ENCODE assay signal across 14 mouse cellular contexts in genomic region chr14:76033221-76033637, GRCm38 (mm10). TPM values are rescaled to one million over a fixed set of nuclear protein-coding genes. Genes with fewer than 3 reads are reported as not detected.
DNase-seq lines count a peak whose midpoint lies in the region; ATAC-seq and TF ChIP-seq lines count a peak whose summit lies in the region.
"Had no signal": no experiment of that assay in that cellular context is flagged by ENCODE, and none has a peak within 500 bp of the region (broad histone marks: within the 10 kb centered on the region; RNA-seq: fewer than 3 reads in every experiment).

No protein-coding gene starts in this region.

- no peaks in the 10 kb centered on the region for H3K27me3 ChIP-seq in forebrain, embryonic 11.5 days (ENCODE audit: control insufficient read depth, insufficient read depth, low read length)
- no peaks in the 10 kb centered on the region for H3K27me3 ChIP-seq in hindbrain, postnatal 0 days (ENCODE audit: insufficient read depth, low read length)

- no peaks in the 10 kb centered on the region for H3K9me3 ChIP-seq in forebrain, embryonic 11.5 days (ENCODE audit: control insufficient read depth, low read length)
- H3K9me3 ChIP-seq in hindbrain, postnatal 0 days (ENCODE audit: low read length), result no peaks in the 10 kb centered on the region
- H3K9me3 ChIP-seq: heart, embryonic 10.5 days had no signal

- no peak for TF ChIP-seq POLR2A in cortical plate, adult 2 months (IDR thresholded peaks at IDR 0.05; ENCODE audit: extremely low read depth, insufficient read depth, low read length)

- no peak for TF ChIP-seq CTCF in cortical plate, adult 2 months (IDR thresholded peaks at IDR 0.05; ENCODE audit: extremely low read depth, insufficient read depth, low read length)
- TF ChIP-seq CTCF in hindbrain, postnatal 0 days (IDR thresholded peaks at IDR 0.05; ENCODE audit: low read depth), result no peak

- H3K4me2 ChIP-seq in forebrain, embryonic 11.5 days (ENCODE audit: low read depth, low read length, severe bottlenecking), result peak overlapping the region; percentile 26; the same call in 1 of the 2 replicates
- peak overlapping the region; percentile 33 for H3K4me2 ChIP-seq in hindbrain, postnatal 0 days (ENCODE audit: low read depth, low read length)

- WGBS in forebrain, embryonic 11.5 days, result 3% methylated on average over 7 of the region's 7 CpGs
- WGBS in hindbrain, postnatal 0 days, result 6% methylated on average over 7 of the region's 7 CpGs

- no peak overlapping the region for H3K4me3 ChIP-seq in cortical plate, adult 2 months (ENCODE audit: insufficient read depth, low read length)
- H3K4me3 ChIP-seq in forebrain, embryonic 11.5 days (ENCODE audit: low read depth, low read length), result no peak overlapping the region
- no peak overlapping the region for H3K4me3 ChIP-seq in hindbrain, postnatal 0 days (ENCODE audit: low read length)
- H3K4me3 ChIP-seq: heart, embryonic 10.5 days; left cerebral cortex, adult 2 months; myocyte had no signal

- peak; percentile 68 for DNase-seq in forebrain, embryonic 11.5 days (ENCODE audit: low spot score)
- DNase-seq in hindbrain, postnatal 0 days (ENCODE audit: low spot score), result peak; percentile 69
- DNase-seq in neural tube, embryonic 10.5 days (ENCODE audit: extremely low spot score, low spot score), result peak; percentile 17
- DNase-seq in spleen, postnatal 36 days (ENCODE audit: low spot score in 2 of 2), result no peak
- DNase-seq in frontal cortex, adult 2 months (ENCODE audit: extremely low spot score in 1 of 2, low spot score in 1 of 2), result no peak
- DNase-seq in heart, adult 8-10 months (ENCODE audit: low spot score), result no peak
- DNase-seq in adrenal gland, adult (ENCODE audit: inconsistent age in 2 of 2, low spot score in 1 of 2), result no peak
- DNase-seq: kidney, adult 11 months; lung, adult 2 months; thymus, adult 2 months had no signal

- H3K36me3 ChIP-seq in forebrain, embryonic 11.5 days (ENCODE audit: control insufficient read depth, insufficient read depth, low read length), result no peaks in the 10 kb centered on the region
- H3K36me3 ChIP-seq in hindbrain, postnatal 0 days (ENCODE audit: insufficient read depth, low read length), result no peaks in the 10 kb centered on the region
- H3K36me3 ChIP-seq: heart, embryonic 10.5 days had no signal

- no peak overlapping the region for H3K9ac ChIP-seq in forebrain, embryonic 11.5 days (ENCODE audit: low read length)
- no peak overlapping the region for H3K9ac ChIP-seq in hindbrain, postnatal 0 days (replicated peaks; ENCODE audit: low read length)

- ATAC-seq in forebrain, embryonic 11.5 days (replicated peaks; ENCODE audit: low FRiP score), result peak; percentile 87
- ATAC-seq in hindbrain, postnatal 0 days, result peak; percentile 77

- no peaks in the 10 kb centered on the region; the same call in 1 of the 2 replicates for H3K4me1 ChIP-seq in cortical plate, adult 2 months (ENCODE audit: control insufficient read depth, insufficient read depth, low read length)
- peaks cover 7% of the 10 kb centered on the region; the same call in 1 of the 2 replicates for H3K4me1 ChIP-seq in forebrain, embryonic 11.5 days (replicated peaks; ENCODE audit: control insufficient read depth, insufficient read depth, low read length)
- H3K4me1 ChIP-seq in hindbrain, postnatal 0 days (ENCODE audit: insufficient read depth, low read length), result peaks cover 8% of the 10 kb centered on the region

- peak overlapping the region; percentile 19; the same call in 1 of the 2 replicates for H3K27ac ChIP-seq in cortical plate, adult 2 months (ENCODE audit: insufficient read depth, low read length)
- H3K27ac ChIP-seq in forebrain, embryonic 11.5 days (ENCODE audit: low read depth, low read length), result peak overlapping the region; percentile 79
- peak overlapping the region; percentile 70 for H3K27ac ChIP-seq in hindbrain, postnatal 0 days
- H3K27ac ChIP-seq: heart, embryonic 10.5 days; left cerebral cortex, adult 2 months had no signal

RNA-seq across cellular contexts. Expression of gene Gtf2f2, which starts 22.6 kb away (rescaled TPM):
- polyA plus RNA-seq in cortical plate, adult 2 months (2012; rRNA removed), result 13.3 and 13.8 TPM in 2 replicates
- 57.0 and 59.0 TPM in 2 replicates for polyA plus RNA-seq in forebrain, embryonic 11.5 days (2014; fragmentation: Nextera tagmentation; extraction: Ambion mirVana)
- total RNA-seq in hindbrain, postnatal 0 days (2014; rRNA removed), result 14.8 and 18.5 TPM in 2 replicates
- polyA plus RNA-seq in hindbrain, postnatal 0 days (2015; fragmentation: Nextera tagmentation; extraction: Ambion mirVana), result 40.9 and 41.3 TPM in 2 replicates
- polyA plus RNA-seq in frontal cortex, adult 2 months (2012; rRNA removed), result 14.5 and 16.5 TPM in 2 replicates
- 10 to 100 TPM; 11.5 to 12.8 (median 11.9) TPM for total RNA-seq in heart, adult 8-10 months (2022)

Comparison
In these comparisons a context has a peak if more than half of its experiments do, and no peak if none do; other contexts are left out.
1. H3K27ac ChIP-seq: peak in every context shown above with its lines; median percentile 79 in forebrain, embryonic 11.5 days; 70 in hindbrain, postnatal 0 days; 19 in cortical plate, adult 2 months.
2. DNase-seq: peak in forebrain, embryonic 11.5 days (single experiment), hindbrain, postnatal 0 days (single experiment) and neural tube, embryonic 10.5 days (single experiment); none in spleen, postnatal 36 days (0 of 2), frontal cortex, adult 2 months (0 of 2), heart, adult 8-10 months (single experiment) and adrenal gland, adult (0 of 2).